Mouse (Mus musculus) testis, adult 2 months (tissue): ENCODE data around the gene Smim4. TPM values are rescaled to one million over a fixed set of nuclear protein-coding genes. Genes with fewer than 3 reads are reported as not detected.

Source experiments
- H3K27ac ChIP-seq: fragments of 200-500 bp; 2 replicates; pipeline ENCODE4 v1.5.1; 2012; ENCODE audit warnings: low read depth, low read length; ENCODE audit not compliant: control insufficient read depth, insufficient read depth
- H3K27me3 ChIP-seq: fragments of 200-500 bp; 2 replicates; pipeline ENCODE4 v1.6.1; 2012; ENCODE audit warnings: mild to moderate bottlenecking, low read length, moderate library complexity; ENCODE audit not compliant: control insufficient read depth, insufficient read depth
- H3K36me3 ChIP-seq: fragments of 200-500 bp; 2 replicates; pipeline ENCODE4 v1.6.1; 2012; ENCODE audit warnings: mild to moderate bottlenecking, low read length; ENCODE audit not compliant: control insufficient read depth, insufficient read depth
- H3K4me1 ChIP-seq: fragments of 200-500 bp; 2 replicates; pipeline ENCODE4 v1.6.1; 2012; ENCODE audit warnings: low read length; ENCODE audit not compliant: control insufficient read depth, insufficient read depth
- H3K4me3 ChIP-seq: fragments of 200-500 bp; 2 replicates; pipeline ENCODE4 v1.5.1; 2012; ENCODE audit warnings: low read depth, mild to moderate bottlenecking, low read length, moderate library complexity, mixed read lengths; ENCODE audit not compliant: control insufficient read depth
- CTCF ChIP-seq: fragments of 200-500 bp; IDR thresholded peaks from 2 replicates; pipeline ENCODE4 v1.5.1; 2012; ENCODE audit warnings: low read depth, mild to moderate bottlenecking, inconsistent platforms, low read length, moderate library complexity; ENCODE audit not compliant: control insufficient read depth, insufficient read depth, insufficient replicate concordance
- POLR2A ChIP-seq: fragments of 200-500 bp; IDR thresholded peaks from 2 replicates; pipeline ENCODE4 v1.6.1; 2012; ENCODE audit warnings: low read depth, mild to moderate bottlenecking, inconsistent platforms, low read length, moderate library complexity; ENCODE audit not compliant: control insufficient read depth
- polyA plus RNA-seq: library from polyadenylated mRNA; depleted of rRNA; stranded (reverse); fragments of >200 nt; gene quantifications from 2 replicates; pipeline ENCODE4 v1.2.3, GENCODE M21; 2012

The Smim4 gene
- polyA plus RNA-seq, 1 experiment = 8.9 TPM

DNA sequence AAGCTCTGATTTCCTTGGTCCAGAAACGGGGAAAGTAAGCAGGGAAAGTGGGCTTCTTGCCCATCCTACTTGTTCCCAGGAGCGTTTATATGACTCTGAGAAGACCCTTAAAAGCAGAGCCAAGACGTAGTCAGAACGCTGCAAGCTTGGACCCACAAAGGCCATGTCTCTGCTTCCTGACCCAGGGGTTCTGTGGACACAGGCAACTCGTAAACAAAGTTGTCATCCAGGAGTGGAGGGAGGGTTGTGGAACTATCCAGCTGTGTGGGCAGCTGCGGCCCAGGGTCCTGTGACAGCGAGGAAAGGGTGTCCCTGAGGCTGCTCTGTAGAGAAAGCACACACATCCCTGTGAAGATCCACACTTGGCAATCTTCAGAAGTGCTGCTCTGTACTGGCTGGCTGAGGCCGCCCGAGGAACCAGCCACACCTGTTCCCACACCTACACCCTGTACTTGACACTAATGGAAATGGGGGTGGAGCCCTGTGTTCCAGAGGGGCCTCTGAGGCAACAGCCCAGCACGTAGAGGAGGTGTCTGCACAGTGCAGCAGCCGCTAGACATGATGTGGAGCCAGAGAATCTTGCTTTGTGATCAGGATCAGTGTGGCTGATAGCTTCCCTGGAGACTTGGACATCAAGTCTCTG is 4.4 kb upstream of the Smim4 start:
- Histone ChIP-seq H3K27ac (no peak overlapping the region), H3K36me3 (no peaks in the 10 kb centered on the region), H3K4me1 (peaks cover 30% of the 10 kb centered on the region), H3K4me3 (no peak overlapping the region), H3K27me3 (no peaks in the 10 kb centered on the region)
- TF ChIP-seq POLR2A (no peak), CTCF (no peak)

DNA sequence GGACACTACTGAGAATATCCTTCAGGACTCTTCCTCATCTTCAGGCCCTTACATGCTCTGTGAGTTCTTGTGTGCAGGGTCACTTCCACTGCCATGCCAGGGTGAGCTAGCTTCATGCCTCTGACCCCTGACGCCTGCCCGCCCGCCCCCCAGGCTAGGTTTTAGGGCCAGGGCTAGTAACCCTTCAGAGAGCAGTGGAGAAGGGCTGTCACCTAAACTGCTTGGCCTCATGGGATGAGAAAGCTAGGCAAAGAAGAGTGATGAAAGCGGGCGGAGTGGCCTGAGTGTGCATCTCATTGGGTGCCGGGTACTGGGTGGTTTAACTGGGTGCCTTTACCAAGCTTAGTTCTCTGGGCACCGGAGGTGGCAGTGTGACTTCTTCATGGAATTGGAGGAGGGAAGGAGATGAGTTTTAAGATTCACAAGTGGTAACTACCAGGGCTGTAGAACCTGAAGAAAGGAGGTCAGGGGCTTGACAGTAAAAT is 3.8 kb upstream of the Smim4 start:
- H3K4me1 ChIP-seq = peaks cover 32% of the 10 kb centered on the region
- H3K27ac ChIP-seq = no peak overlapping the region
- no peak overlapping the region for H3K4me3 ChIP-seq
- no peaks in the 10 kb centered on the region for H3K27me3 ChIP-seq
- H3K36me3 ChIP-seq = no peaks in the 10 kb centered on the region
- no peak for TF ChIP-seq CTCF
- no peak for TF ChIP-seq POLR2A

DNA sequence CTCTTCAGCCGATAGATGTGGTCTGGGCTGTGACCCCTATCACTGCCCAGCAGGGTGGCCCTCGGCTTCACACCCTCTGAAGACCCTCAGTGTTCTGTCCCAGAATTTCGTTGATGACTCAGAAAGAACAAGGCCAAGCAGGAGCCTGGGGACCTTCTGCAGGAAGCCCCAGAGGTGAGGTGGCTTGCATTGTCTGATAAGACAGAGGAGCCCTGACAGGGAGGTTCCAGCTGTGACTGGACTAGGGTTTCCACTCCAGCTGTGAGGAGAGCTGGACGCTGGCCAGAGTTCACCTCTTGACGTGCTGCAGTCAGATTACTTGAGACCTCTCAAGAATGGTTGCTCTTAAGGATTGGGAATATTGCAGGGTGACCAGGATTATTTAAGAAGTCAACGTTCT is 3.3 kb upstream of the Smim4 start:
- peaks cover 32% of the 10 kb centered on the region for H3K4me1 ChIP-seq
- H3K36me3 ChIP-seq = no peaks in the 10 kb centered on the region
- no peak overlapping the region for H3K4me3 ChIP-seq
- H3K27me3 ChIP-seq = no peaks in the 10 kb centered on the region
- TF ChIP-seq POLR2A (no peak), CTCF (no peak)
- no peak overlapping the region for H3K27ac ChIP-seq

DNA sequence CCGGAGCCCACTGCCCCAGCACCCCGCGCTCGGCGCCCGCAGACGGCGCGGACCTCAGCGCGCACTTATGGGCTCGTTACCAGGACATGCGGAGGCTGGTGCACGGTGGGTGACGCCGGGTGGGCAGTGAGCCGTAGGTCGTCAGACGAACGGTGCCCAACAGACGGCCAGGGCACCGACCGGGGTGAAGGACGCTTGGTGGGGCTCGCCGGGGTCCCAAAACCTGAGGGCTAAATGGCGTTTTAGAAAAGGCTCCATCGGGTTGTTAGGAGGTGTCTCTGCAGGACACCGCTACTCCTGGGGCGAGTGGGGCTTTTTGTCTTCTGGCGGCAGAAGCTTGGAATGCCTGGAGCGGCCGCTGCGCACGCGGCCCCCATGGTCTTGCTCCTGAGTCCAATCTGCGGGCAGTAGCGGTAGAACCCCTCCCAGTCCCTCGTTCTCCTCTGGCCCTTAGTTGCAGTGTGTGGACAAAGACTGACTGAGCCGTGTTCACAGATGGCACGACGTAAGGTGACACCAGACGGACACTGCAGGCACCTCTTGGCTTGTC is 2.6 kb upstream of the Smim4 start:
- H3K4me3 ChIP-seq = peak overlapping the region; percentile 86
- H3K27me3 ChIP-seq = no peaks in the 10 kb centered on the region
- no peak overlapping the region for H3K27ac ChIP-seq
- H3K4me1 ChIP-seq = peaks cover 32% of the 10 kb centered on the region
- TF ChIP-seq CTCF (no peak), POLR2A (no peak)
- no peaks in the 10 kb centered on the region for H3K36me3 ChIP-seq

DNA sequence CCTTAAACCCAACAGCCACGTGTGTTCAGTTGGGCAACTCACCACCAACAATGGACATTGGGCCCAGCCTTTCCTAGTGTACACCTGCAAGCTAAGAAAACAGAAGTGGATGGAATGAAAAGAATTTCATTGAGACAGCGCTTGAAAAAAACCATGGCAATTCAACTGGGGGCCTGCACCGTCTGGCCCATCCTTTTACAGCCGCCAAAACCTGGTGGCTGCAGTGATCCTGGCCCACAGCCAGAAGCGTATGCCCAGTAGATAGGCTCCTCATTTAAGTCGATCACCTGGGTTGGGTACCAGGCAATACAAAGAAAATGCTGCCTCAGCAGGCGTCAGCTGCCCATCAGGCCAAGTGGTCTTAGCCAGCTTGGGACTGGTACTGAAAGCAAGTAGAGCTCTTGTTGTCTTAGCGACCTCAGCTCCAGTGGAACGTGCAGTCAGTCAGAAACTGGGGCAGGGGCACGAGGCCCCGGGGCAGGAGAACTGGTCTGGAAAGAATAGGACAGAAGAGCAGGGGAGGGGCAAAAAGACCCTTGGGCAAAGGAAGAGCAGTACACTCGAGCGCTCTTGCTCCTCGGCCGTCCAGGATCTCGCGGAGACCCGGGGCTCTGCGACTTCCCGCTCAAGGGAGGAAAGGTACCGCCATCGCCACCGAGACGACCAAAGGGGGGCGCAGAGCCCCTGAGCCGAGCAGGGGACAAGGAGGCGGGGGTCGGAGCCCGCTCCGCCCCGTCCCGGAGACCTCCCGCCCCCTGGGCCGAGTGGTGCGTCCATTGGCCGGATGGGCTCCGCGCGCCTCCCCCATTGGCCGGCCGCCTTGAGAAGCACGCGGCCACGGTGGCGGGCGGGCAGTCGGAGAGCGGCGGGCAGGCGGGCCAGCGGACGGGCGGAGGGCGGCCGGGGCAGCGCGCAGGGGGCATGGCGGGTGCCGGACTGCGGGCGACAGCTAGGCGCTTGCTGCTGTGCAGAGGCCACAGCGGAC is 1.8 kb upstream of the Smim4 start, which contains the start of gene Nt5dc2:
Gene Nt5dc2 (plus strand): TSS at position 818 of the 985 bp plus-strand sequence.
- no peaks in the 10 kb centered on the region for H3K36me3 ChIP-seq
- H3K27ac ChIP-seq = no peak within 1 kb of the TSS
- H3K4me3 ChIP-seq = peak within 1 kb of the TSS; percentile 86
- no peaks in the 10 kb centered on the region for H3K27me3 ChIP-seq
- TF ChIP-seq CTCF = no peak
- no peak for TF ChIP-seq POLR2A
- H3K4me1 ChIP-seq = peaks cover 32% of the 10 kb centered on the region

DNA sequence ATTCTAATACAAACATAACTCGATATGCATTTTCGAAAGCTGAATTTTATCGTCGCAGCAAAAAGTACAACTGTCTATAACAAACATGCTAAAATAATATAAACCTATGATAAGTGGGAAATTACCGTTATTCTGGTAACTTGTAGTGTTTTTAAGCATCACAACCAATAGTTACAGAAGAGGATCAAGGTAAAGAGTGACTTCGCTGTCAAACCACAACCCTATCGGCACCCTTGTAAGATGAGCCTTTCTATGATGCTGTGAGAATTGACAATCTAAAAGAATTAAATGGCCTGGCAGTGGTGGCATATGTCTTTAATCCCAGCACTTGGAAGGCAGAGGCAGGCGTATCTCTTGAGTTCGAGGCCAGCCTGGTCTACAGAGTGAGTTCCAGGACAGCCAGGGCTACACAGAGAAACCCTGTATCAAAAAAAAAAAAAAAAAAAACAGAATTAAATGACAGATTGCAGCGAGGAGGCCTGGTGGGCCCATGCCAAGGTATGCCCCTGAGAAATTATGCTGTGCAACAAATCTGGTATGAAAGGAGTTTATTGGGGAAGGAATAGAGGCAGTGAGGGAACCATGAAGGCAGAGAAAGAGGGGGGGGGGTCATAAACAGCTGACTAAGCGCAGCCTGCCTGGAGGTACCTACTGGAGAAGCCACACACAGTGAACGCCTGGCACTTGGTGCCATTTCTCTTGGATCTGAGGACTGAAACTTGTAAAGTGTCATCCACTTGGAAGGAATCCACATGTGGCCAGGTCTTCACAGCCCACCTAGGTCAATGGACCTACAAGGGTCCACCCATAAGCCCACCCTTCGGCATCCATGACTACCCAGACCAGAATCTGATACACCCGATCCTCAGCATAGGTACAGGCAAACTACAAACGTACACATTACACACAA is 825 bp upstream of the Smim4 start:
- peaks cover 35% of the 10 kb centered on the region for H3K4me1 ChIP-seq
- no peaks in the 10 kb centered on the region for H3K36me3 ChIP-seq
- TF ChIP-seq POLR2A (no peak), CTCF (no peak)
- no peak overlapping the region for H3K27ac ChIP-seq
- no peaks in the 10 kb centered on the region for H3K27me3 ChIP-seq
- peak overlapping the region; percentile 93; the same call in 1 of the 2 replicates for H3K4me3 ChIP-seq
